Mouse (Mus musculus) heart, adult 2 months (tissue): ENCODE data around the gene Cacna2d1. TPM values are rescaled to one million over a fixed set of nuclear protein-coding genes. Genes with fewer than 3 reads are reported as not detected.

ENCODE experiments used
- DNase-seq, 2 experiments: peaks; one replicate each; pipeline ENCODE4 v3.0.0; 2021
- H3K27ac ChIP-seq: fragments of 200-600 bp; 2 replicates; pipeline ENCODE4 v1.8.1; 2022
- H3K27me3 ChIP-seq: fragments of 200-500 bp; 2 replicates; pipeline ENCODE4 v1.6.1; 2012; ENCODE audit warnings: mild to moderate bottlenecking, low read length, inconsistent platforms, mixed read lengths; ENCODE audit not compliant: control insufficient read depth, insufficient read depth
- H3K36me3 ChIP-seq: fragments of 200-500 bp; 2 replicates; pipeline ENCODE4 v1.6.1; 2012; ENCODE audit warnings: low read length, inconsistent platforms; ENCODE audit not compliant: control insufficient read depth, insufficient read depth
- H3K4me1 ChIP-seq: fragments of 200-500 bp; 2 replicates; pipeline ENCODE4 v1.6.1; 2011; ENCODE audit warnings: low read length; ENCODE audit not compliant: control insufficient read depth, insufficient read depth
- H3K4me3 ChIP-seq: fragments of 200-600 bp; 2 replicates; pipeline ENCODE4 v1.8.1; 2022
- H3K79me2 ChIP-seq: fragments of 200-500 bp; replicated peaks from 2 replicates; pipeline ENCODE4 v1.6.1; 2012; ENCODE audit warnings: mild to moderate bottlenecking, inconsistent platforms, low read length, moderate library complexity, mixed read lengths; ENCODE audit not compliant: control insufficient read depth, insufficient read depth
- H3K9ac ChIP-seq: fragments of 200-500 bp; 2 replicates; pipeline ENCODE4 v1.6.1; 2012; ENCODE audit warnings: low read depth, mild to moderate bottlenecking, control low read depth, inconsistent platforms, low read length, mixed read lengths
- CTCF ChIP-seq: fragments of 200-600 bp; IDR thresholded peaks from 2 replicates; pipeline ENCODE4 v1.8.1; 2022; ENCODE audit warnings: antibody characterized with exemption, mild to moderate bottlenecking, moderate library complexity
- EP300 ChIP-seq: fragments of 200-500 bp; IDR thresholded peaks from 2 replicates; pipeline ENCODE4 v1.6.1; 2011; ENCODE audit warnings: low read depth, low read length, control low read depth; ENCODE audit not compliant: insufficient read depth
- POLR2A ChIP-seq: fragments of 200-500 bp; IDR thresholded peaks from 2 replicates; pipeline ENCODE4 v1.6.1; 2011; ENCODE audit warnings: mild to moderate bottlenecking, low read depth, low read length, control low read depth; ENCODE audit not compliant: insufficient read depth
- WGBS: fragments of 180-500 bp; shearing (Covaris S2); methylation state at CpG from one replicate; pipeline ENCODE4 v1.1.7; 2018; 5-methylcytosine and 5-hydroxymethylcytosine counted together
- intact Hi-C: fragments of 180-260 bp; cut with DNase I; formaldehyde crosslinking; loops from one replicate; pipeline ENCODE4 v1.15.1; 2025
- polyA plus RNA-seq: library from polyadenylated mRNA; depleted of rRNA; stranded (reverse); fragments of >200 nt; gene quantifications from 2 replicates; pipeline ENCODE4 v1.2.3, GENCODE M21; 2012
- total RNA-seq, 2 experiments: library from RNA; stranded (reverse); gene quantifications; 2 replicates each; pipeline ENCODE4 v1.2.3; 2021

Gene Cacna2d1
- total and polyA plus RNA-seq, 3 experiments, result 26.8 to 90.3 (median 81.9) TPM

- intact Hi-C loops, result no loop called here
- no peak overlapping the region for H3K27ac ChIP-seq
- H3K27me3 ChIP-seq, result no peaks in the 10 kb centered on the region
- no peaks in the 10 kb centered on the region; the same call in 1 of the 2 replicates for H3K4me1 ChIP-seq
- H3K36me3 ChIP-seq, result no peaks in the 10 kb centered on the region
- WGBS, result 88% methylated on average over 9 of the region's 9 CpGs
- no peak overlapping the region for H3K4me3 ChIP-seq
- H3K79me2 ChIP-seq, result no peaks in the 10 kb centered on the region
- no peak overlapping the region for H3K9ac ChIP-seq
- DNase-seq, result no peak
- no peak for TF ChIP-seq EP300
- no peak for TF ChIP-seq POLR2A
- TF ChIP-seq CTCF, result no peak
Observed at GRCm38 (mm10) chr5:16231477-16231876, 297.0 kb downstream of the Cacna2d1 start.

- no peak for TF ChIP-seq EP300
- TF ChIP-seq POLR2A, result no peak
- no peak for TF ChIP-seq CTCF
- 76% methylated on average over 6 of the region's 6 CpGs for WGBS
- no peak overlapping the region for H3K9ac ChIP-seq
- intact Hi-C loops, result no loop called here
- no peak overlapping the region for H3K27ac ChIP-seq
- no peaks in the 10 kb centered on the region for H3K79me2 ChIP-seq
- no peaks in the 10 kb centered on the region for H3K27me3 ChIP-seq
- no peak overlapping the region for H3K4me3 ChIP-seq
- H3K4me1 ChIP-seq, result peaks cover 3% of the 10 kb centered on the region
- DNase-seq, result no peak
- no peaks in the 10 kb centered on the region for H3K36me3 ChIP-seq
Observed at GRCm38 (mm10) chr5:16234891-16235290, 300.4 kb downstream of the Cacna2d1 start.

GRCm38 (mm10) chr5:16235864-16236263 lies 301.4 kb downstream of the Cacna2d1 start:
- H3K36me3 ChIP-seq, result no peaks in the 10 kb centered on the region
- no peak for TF ChIP-seq EP300
- TF ChIP-seq POLR2A, result no peak
- no peak for TF ChIP-seq CTCF
- no peaks in the 10 kb centered on the region for H3K79me2 ChIP-seq
- H3K4me3 ChIP-seq, result no peak overlapping the region
- 83% methylated on average over 2 of the region's 2 CpGs for WGBS
- DNase-seq, result no peak
- H3K9ac ChIP-seq, result no peak overlapping the region
- H3K4me1 ChIP-seq, result peaks cover 3% of the 10 kb centered on the region
- no peaks in the 10 kb centered on the region for H3K27me3 ChIP-seq
- no peak overlapping the region for H3K27ac ChIP-seq
- intact Hi-C loops, result no loop called here

GRCm38 (mm10) chr5:16236608-16237007 lies 302.1 kb downstream of the Cacna2d1 start:
- H3K4me1 ChIP-seq, result peaks cover 3% of the 10 kb centered on the region
- intact Hi-C loops, result no loop called here
- 85% methylated on average over 4 of the region's 4 CpGs for WGBS

GRCm38 (mm10) chr5:16237972-16238371 lies 303.5 kb downstream of the Cacna2d1 start:
- Histone ChIP-seq H3K27ac (no peak overlapping the region), H3K27me3 (no peaks in the 10 kb centered on the region), H3K36me3 (no peaks in the 10 kb centered on the region), H3K4me3 (no peak overlapping the region), H3K4me1 (peaks cover 3% of the 10 kb centered on the region), H3K79me2 (no peaks in the 10 kb centered on the region), H3K9ac (no peak overlapping the region)
- 31% methylated on average over 5 of the region's 5 CpGs for WGBS
- intact Hi-C loops, result no loop called here
- no peak for TF ChIP-seq CTCF
- TF ChIP-seq POLR2A, result no peak
- TF ChIP-seq EP300, result no peak
- DNase-seq, result peak; percentile 74 to 75

More at GRCm38 (mm10) chr5:16236608-16237007, 302.1 kb downstream of the Cacna2d1 start:
- Histone ChIP-seq H3K27me3 (no peaks in the 10 kb centered on the region), H3K36me3 (no peaks in the 10 kb centered on the region), H3K27ac (no peak overlapping the region), H3K9ac (no peak overlapping the region), H3K4me3 (no peak overlapping the region), H3K79me2 (no peaks in the 10 kb centered on the region)
- TF ChIP-seq CTCF (no peak), EP300 (no peak)
- DNase-seq, result no peak

GRCm38 (mm10) chr5:16240255-16240654 lies 305.8 kb downstream of the Cacna2d1 start:
- no peak overlapping the region for H3K4me3 ChIP-seq
- 93% methylated on average over 3 of the region's 3 CpGs for WGBS
- TF ChIP-seq POLR2A (no peak), CTCF (no peak), EP300 (no peak)

More at GRCm38 (mm10) chr5:16240255-16240654, 305.8 kb downstream of the Cacna2d1 start:
- intact Hi-C loops, result no loop called here
- Histone ChIP-seq H3K9ac (no peak overlapping the region), H3K4me1 (peaks cover 3% of the 10 kb centered on the region), H3K36me3 (no peaks in the 10 kb centered on the region), H3K27me3 (no peaks in the 10 kb centered on the region), H3K79me2 (no peaks in the 10 kb centered on the region), H3K27ac (no peak overlapping the region)
- no peak for DNase-seq
